Mouse (Mus musculus): ENCODE results near the gene Zcrb1. TPM values are rescaled to one million over a fixed set of nuclear protein-coding genes. Genes with fewer than 3 reads are reported as not detected.

Zcrb1 gene
- polyA plus RNA-seq (2012; rRNA removed) = 158 and 167 TPM in 2 replicates

GRCm38 (mm10) chr15:93397826-93398698, at the start of gene Zcrb1, which contains the start of gene Pphln1:
Gene Zcrb1, minus strand, starts transcription at chr15:93398334.
Gene Pphln1, plus strand, starts transcription at chr15:93398350.
- peak; percentile 50 to 79 for DNase-seq (ENCODE audit: extremely low spot score in 1 of 2, low spot score in 1 of 2)

- peak in 1 of 2 experiments; percentile 8 for DNase-seq (ENCODE audit: extremely low spot score in 1 of 2, low spot score in 1 of 2)
These were observed 45.5 kb upstream of the Zcrb1 start for GRCm38 (mm10) chr15:93443676-93444075.

- DNase-seq (ENCODE audit: extremely low spot score in 1 of 2, low spot score in 1 of 2) = no peak
These were observed 44.1 kb upstream of the Zcrb1 start for GRCm38 (mm10) chr15:93442271-93442670.

- DNase-seq (ENCODE audit: extremely low spot score in 1 of 2, low spot score in 1 of 2) = peak; percentile 29 to 87
These were observed 40.5 kb upstream of the Zcrb1 start for GRCm38 (mm10) chr15:93438663-93439062.

GRCm38 (mm10) chr15:93435998-93436397, 37.9 kb upstream of the Zcrb1 start:
- no peak for DNase-seq (ENCODE audit: extremely low spot score in 1 of 2, low spot score in 1 of 2)

- DNase-seq (ENCODE audit: extremely low spot score in 1 of 2, low spot score in 1 of 2) = no peak
These were observed 35.7 kb upstream of the Zcrb1 start for GRCm38 (mm10) chr15:93433811-93434210.

GRCm38 (mm10) chr15:93422537-93422936, 24.4 kb upstream of the Zcrb1 start:
- no peak for DNase-seq (ENCODE audit: extremely low spot score in 1 of 2, low spot score in 1 of 2)

- no peak for DNase-seq (ENCODE audit: extremely low spot score in 1 of 2, low spot score in 1 of 2)
These were observed 22.5 kb upstream of the Zcrb1 start for GRCm38 (mm10) chr15:93420596-93420995.

GRCm38 (mm10) chr15:93416300-93416699, 18.2 kb upstream of the Zcrb1 start:
- no peak for DNase-seq (ENCODE audit: extremely low spot score in 1 of 2, low spot score in 1 of 2)

- no peak for DNase-seq (ENCODE audit: extremely low spot score in 1 of 2, low spot score in 1 of 2)
These were observed 16.3 kb upstream of the Zcrb1 start for GRCm38 (mm10) chr15:93414456-93414855.

GRCm38 (mm10) chr15:93412445-93412844, 14.3 kb upstream of the Zcrb1 start:
- DNase-seq (ENCODE audit: extremely low spot score in 1 of 2, low spot score in 1 of 2) = no peak

GRCm38 (mm10) chr15:93406492-93406891, 8.4 kb upstream of the Zcrb1 start:
- DNase-seq (ENCODE audit: extremely low spot score in 1 of 2, low spot score in 1 of 2) = no peak

- no peak for DNase-seq (ENCODE audit: extremely low spot score in 1 of 2, low spot score in 1 of 2)
These were observed 7.4 kb upstream of the Zcrb1 start for GRCm38 (mm10) chr15:93405446-93405986.

GRCm38 (mm10) chr15:93404849-93405248, 6.7 kb upstream of the Zcrb1 start:
- no peak for DNase-seq (ENCODE audit: extremely low spot score in 1 of 2, low spot score in 1 of 2)

GRCm38 (mm10) chr15:93402730-93403129, 4.6 kb upstream of the Zcrb1 start:
- no peak for DNase-seq (ENCODE audit: extremely low spot score in 1 of 2, low spot score in 1 of 2)

GRCm38 (mm10) chr15:93401446-93401845, 3.3 kb upstream of the Zcrb1 start:
- no peak for DNase-seq (ENCODE audit: extremely low spot score in 1 of 2, low spot score in 1 of 2)

- no peak for DNase-seq (ENCODE audit: extremely low spot score in 1 of 2, low spot score in 1 of 2)
These were observed 786 bp upstream of the Zcrb1 start for GRCm38 (mm10) chr15:93398699-93399540.

GRCm38 (mm10) chr15:93397269-93397668, 865 bp downstream of the Zcrb1 start:
- no peak for DNase-seq (ENCODE audit: extremely low spot score in 1 of 2, low spot score in 1 of 2)

- no peak for DNase-seq (ENCODE audit: extremely low spot score in 1 of 2, low spot score in 1 of 2)
These were observed 16.8 kb downstream of the Zcrb1 start for GRCm38 (mm10) chr15:93381337-93381736.

- DNase-seq (ENCODE audit: extremely low spot score in 1 of 2, low spot score in 1 of 2) = no peak
These were observed 19.0 kb downstream of the Zcrb1 start for GRCm38 (mm10) chr15:93379177-93379576.

- no peak for DNase-seq (ENCODE audit: extremely low spot score in 1 of 2, low spot score in 1 of 2)
These were observed 22.4 kb downstream of the Zcrb1 start for GRCm38 (mm10) chr15:93375696-93376095.

Measured in frontal cortex, adult 2 months (tissue).